Mouse (Mus musculus): ENCODE results near the gene Stk33.

Gene Stk33

GRCm38 (mm10) chr7:109241313-109241712 lies 197.6 kb downstream of the Stk33 start:
- DNase-seq (ENCODE audit: low read depth, low spot score): no peak

- no peak for DNase-seq (ENCODE audit: low read depth, low spot score)
Measured at GRCm38 (mm10) chr7:109239346-109239745, 199.5 kb downstream of the Stk33 start.

- DNase-seq (ENCODE audit: low read depth, low spot score): no peak
Measured at GRCm38 (mm10) chr7:109238724-109239123, 200.2 kb downstream of the Stk33 start.

GRCm38 (mm10) chr7:109234882-109235640 lies 203.8 kb downstream of the Stk33 start:
- no peak for DNase-seq (ENCODE audit: low read depth, low spot score)

- no peak for DNase-seq (ENCODE audit: low read depth, low spot score)
Measured at GRCm38 (mm10) chr7:109234476-109234875, 204.4 kb downstream of the Stk33 start.

GRCm38 (mm10) chr7:109231881-109232321 lies 207.0 kb downstream of the Stk33 start:
- DNase-seq (ENCODE audit: low read depth, low spot score): peak; percentile 11

- DNase-seq (ENCODE audit: low read depth, low spot score): no peak
Measured at GRCm38 (mm10) chr7:109231307-109231706, 207.6 kb downstream of the Stk33 start.

GRCm38 (mm10) chr7:109230806-109231205 lies 208.1 kb downstream of the Stk33 start:
- peak; percentile 70 for DNase-seq (ENCODE audit: low read depth, low spot score)

Measured in telencephalon, adult 2 months (tissue).